Mouse (Mus musculus) layer of hippocampus, adult 2 months (tissue): Measurements from ENCODE around the gene H2-T3. TPM values are rescaled to one million over a fixed set of nuclear protein-coding genes. Genes with fewer than 3 reads are reported as not detected.
"Not testable (repeated sequence)": the region's sequence is repeated elsewhere in the genome, so short reads cannot be mapped to it uniquely, and the experiment has no call there.

ENCODE experiments used
- DNase-seq, 2 experiments: peaks; one replicate each; pipeline ENCODE4 v3.0.0; 2022; ENCODE audit warnings: low spot score in 2 of 2
- H3K27ac ChIP-seq: fragments of 200-600 bp; 2 replicates; pipeline ENCODE4 v1.8.1; 2022
- H3K4me3 ChIP-seq: fragments of 200-600 bp; 2 replicates; pipeline ENCODE4 v1.8.1; 2022; ENCODE audit warnings: mild to moderate bottlenecking
- CTCF ChIP-seq: fragments of 200-600 bp; conservative IDR thresholded peaks from 2 replicates; pipeline ENCODE4 v1.8.1; 2022; ENCODE audit warnings: antibody characterized with exemption, mild to moderate bottlenecking, moderate library complexity
- long read RNA-seq, 2 experiments: library from polyadenylated mRNA; stranded (forward); transcript quantifications; one replicate each; pipeline ENCODE4 v2.0.0; 2021; ENCODE audit warnings: borderline mapping rate in 2 of 2
- total RNA-seq, 2 experiments: library from RNA; stranded (reverse); gene quantifications; 2 replicates each; pipeline ENCODE4 v1.2.3; 2021

Gene H2-T3
- total RNA-seq: not detected
- long read RNA-seq, experiment 1: 0 reads
- long read RNA-seq, experiment 2: 0 reads

GRCm38 (mm10) chr17:36190169-36190507, at the start of gene H2-T3:
H2-T3 (minus strand) TSS chr17:36190287.
- no peak within 1 kb of the TSS for H3K27ac ChIP-seq
- no peak for TF ChIP-seq CTCF
- no peak for DNase-seq
- no peak within 1 kb of the TSS for H3K4me3 ChIP-seq

- TF ChIP-seq CTCF: no peak
- Histone ChIP-seq H3K27ac (no peak overlapping the region), H3K4me3 (peak overlapping the region; percentile 34; the same call in 1 of the 2 replicates)
- DNase-seq: no peak
Observed at GRCm38 (mm10) chr17:36237321-36237921, 47.3 kb upstream of the H2-T3 start.

GRCm38 (mm10) chr17:36235300-36235699, 45.2 kb upstream of the H2-T3 start:
- not testable (repeated sequence) for H3K4me3 ChIP-seq, DNase-seq, H3K27ac ChIP-seq

GRCm38 (mm10) chr17:36233572-36233971, 43.5 kb upstream of the H2-T3 start:
- no peak for DNase-seq
- H3K27ac ChIP-seq: no peak overlapping the region

GRCm38 (mm10) chr17:36231318-36231717, 41.2 kb upstream of the H2-T3 start:
- peak in 1 of 2 experiments; percentile 60 for DNase-seq
- no peak overlapping the region for H3K27ac ChIP-seq
- TF ChIP-seq CTCF: no peak; the same call in 1 of the 2 replicates
- no peak overlapping the region for H3K4me3 ChIP-seq

More at GRCm38 (mm10) chr17:36233572-36233971, 43.5 kb upstream of the H2-T3 start:
- no peak overlapping the region for H3K4me3 ChIP-seq
- TF ChIP-seq CTCF: no peak

- no peak for TF ChIP-seq CTCF
Observed at GRCm38 (mm10) chr17:36229046-36229445, 39.0 kb upstream of the H2-T3 start.

GRCm38 (mm10) chr17:36226921-36227320, 36.8 kb upstream of the H2-T3 start:
- no peak overlapping the region for H3K27ac ChIP-seq
- peak; percentile 67 for TF ChIP-seq CTCF

More at GRCm38 (mm10) chr17:36229046-36229445, 39.0 kb upstream of the H2-T3 start:
- H3K4me3 ChIP-seq: no peak overlapping the region
- no peak overlapping the region for H3K27ac ChIP-seq
- DNase-seq: no peak

GRCm38 (mm10) chr17:36225231-36225824, 35.2 kb upstream of the H2-T3 start:
- H3K4me3 ChIP-seq: no peak overlapping the region
- TF ChIP-seq CTCF: no peak
- H3K27ac ChIP-seq: no peak overlapping the region
- no peak for DNase-seq

More at GRCm38 (mm10) chr17:36226921-36227320, 36.8 kb upstream of the H2-T3 start:
- no peak overlapping the region for H3K4me3 ChIP-seq
- no peak for DNase-seq

- Histone ChIP-seq H3K27ac (no peak overlapping the region), H3K4me3 (no peak overlapping the region)
- TF ChIP-seq CTCF: no peak
- no peak for DNase-seq
Observed at GRCm38 (mm10) chr17:36224451-36224850, 34.4 kb upstream of the H2-T3 start.

- H3K27ac ChIP-seq: no peak overlapping the region
- TF ChIP-seq CTCF: no peak
- H3K4me3 ChIP-seq: no peak overlapping the region
- DNase-seq: no peak
Observed at GRCm38 (mm10) chr17:36218594-36219155, 28.6 kb upstream of the H2-T3 start.

- no peak overlapping the region for H3K4me3 ChIP-seq
- no peak for TF ChIP-seq CTCF
- no peak for DNase-seq
- H3K27ac ChIP-seq: no peak overlapping the region
Observed at GRCm38 (mm10) chr17:36215586-36215985, 25.5 kb upstream of the H2-T3 start.

GRCm38 (mm10) chr17:36206846-36207245, 16.8 kb upstream of the H2-T3 start:
- DNase-seq: no peak
- no peak for TF ChIP-seq CTCF
- H3K27ac ChIP-seq: no peak overlapping the region
- H3K4me3 ChIP-seq: no peak overlapping the region

GRCm38 (mm10) chr17:36205862-36206261, 15.8 kb upstream of the H2-T3 start:
- Histone ChIP-seq H3K27ac (no peak overlapping the region), H3K4me3 (peak overlapping the region; percentile 47)
- no peak for DNase-seq
- TF ChIP-seq CTCF: no peak

- peak overlapping the region; percentile 47 for H3K4me3 ChIP-seq
- TF ChIP-seq CTCF: no peak
Observed at GRCm38 (mm10) chr17:36205456-36205855, 15.4 kb upstream of the H2-T3 start.

More at GRCm38 (mm10) chr17:36205456-36205855, 15.4 kb upstream of the H2-T3 start:
- H3K27ac ChIP-seq: no peak overlapping the region
- DNase-seq: no peak
